Mouse (Mus musculus): ENCODE measurements around the gene Srsf3.

DNA sequence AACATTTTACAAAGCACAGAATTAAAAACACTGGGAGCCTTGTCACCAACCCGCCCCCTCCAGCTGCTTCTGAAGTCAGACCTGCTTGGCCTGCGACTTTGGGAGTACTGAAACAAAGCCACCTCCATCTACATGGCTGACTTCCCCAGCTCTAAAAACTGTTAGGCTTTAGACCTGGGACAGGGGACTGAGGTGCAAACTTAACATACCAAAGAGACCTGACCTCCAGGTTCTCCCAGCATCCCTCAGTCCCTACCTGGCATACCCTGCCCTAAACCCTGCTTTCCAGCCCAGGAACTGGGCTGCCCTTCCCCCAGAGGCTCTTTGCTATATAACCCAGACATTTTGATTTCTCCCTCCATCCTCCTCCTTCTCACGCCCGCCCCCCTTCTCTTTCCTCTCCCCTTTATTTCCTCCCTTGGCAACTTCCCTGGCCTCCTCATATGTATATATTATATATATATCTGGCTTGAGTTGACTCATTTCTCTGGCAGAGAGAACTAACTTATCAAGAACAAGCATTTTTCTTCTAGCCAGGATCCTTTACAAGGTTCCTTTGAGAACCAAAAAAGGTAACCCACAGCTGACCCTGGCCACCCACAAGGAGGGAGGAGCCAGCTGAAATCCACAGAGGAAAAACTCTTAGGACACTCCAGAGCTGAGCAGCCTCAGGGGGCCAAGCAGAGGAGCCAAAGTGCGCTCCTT, 5.6 kb upstream of the Srsf3 start:
- no peak for TF ChIP-seq GATA1 (IDR thresholded peaks at IDR 0.05; ENCODE audit: borderline replicate concordance, low read length)
- TF ChIP-seq FLI1 (IDR thresholded peaks at IDR 0.05; ENCODE audit: low read length): no peak

Data from megakaryocyte, embryonic 14.5 days (primary cell).